Mouse (Mus musculus) embryonic fibroblast, embryonic 13.5 days (primary cell): ENCODE results near the gene Phf13.

Experiments
- CTCF ChIP-seq: IDR thresholded peaks from 2 replicates; pipeline ENCODE4 v1.5.1; 2011; ENCODE audit warnings: mild to moderate bottlenecking, control low read depth, low read length, moderate library complexity, borderline replicate concordance; ENCODE audit not compliant: insufficient read depth
- POLR2A ChIP-seq: IDR thresholded peaks from 2 replicates; pipeline ENCODE4 v1.6.1; 2011; ENCODE audit warnings: low read depth, mild to moderate bottlenecking, control low read depth, low read length, moderate library complexity

- TF ChIP-seq CTCF (no peak), POLR2A (no peak)
Observed at GRCm38 (mm10) chr4:152044609-152045008, 48.6 kb upstream of the Phf13 start.
